Mouse (Mus musculus) macrophage (primary cell): Measurements from ENCODE around the gene Gm49721. TPM values are rescaled to one million over a fixed set of nuclear protein-coding genes. Genes with fewer than 3 reads are reported as not detected.
"Not testable (repeated sequence)": the region's sequence is repeated elsewhere in the genome, so short reads cannot be mapped to it uniquely, and the experiment has no call there.

Experiments
- H3K27ac ChIP-seq: fragments of 350-480 bp; formaldehyde crosslinking; 2 replicates; pipeline ENCODE4 v1.9.0; 2021
- H3K36me3 ChIP-seq: fragments of 350-480 bp; formaldehyde crosslinking; 2 replicates; pipeline ENCODE4 v1.9.0; 2021; ENCODE audit errors: inconsistent target
- H3K4me3 ChIP-seq: fragments of 350-480 bp; formaldehyde crosslinking; 2 replicates; pipeline ENCODE4 v1.9.0; 2021; ENCODE audit errors: inconsistent target
- H3K79me2 ChIP-seq: fragments of 350-480 bp; formaldehyde crosslinking; 2 replicates; pipeline ENCODE4 v1.9.0; 2021; ENCODE audit errors: inconsistent target
- WGBS: methylation state at CpG from one replicate; pipeline ENCODE4 v1.1.7; 2026; ENCODE audit warnings: inconsistent platforms; ENCODE audit not compliant: missing documents; 5-methylcytosine and 5-hydroxymethylcytosine counted together
- polyA plus RNA-seq: library from polyadenylated mRNA; stranded (reverse); fragments of 250-400 nt; gene quantifications from 3 replicates; pipeline ENCODE4 v1.2.4, GENCODE M21; 2018; ENCODE audit warnings: inconsistent platforms

The Gm49721 gene
- polyA plus RNA-seq, 1 experiment from 2014 or later: not detected

- not testable (repeated sequence) for H3K27ac ChIP-seq, H3K4me3 ChIP-seq, H3K36me3 ChIP-seq, H3K79me2 ChIP-seq
- WGBS: 0% methylated on average over 2 of the region's 6 CpGs
Observed at GRCm38 (mm10) chr17:6965364-6965763, 13.3 kb upstream of the Gm49721 start.

DNA sequence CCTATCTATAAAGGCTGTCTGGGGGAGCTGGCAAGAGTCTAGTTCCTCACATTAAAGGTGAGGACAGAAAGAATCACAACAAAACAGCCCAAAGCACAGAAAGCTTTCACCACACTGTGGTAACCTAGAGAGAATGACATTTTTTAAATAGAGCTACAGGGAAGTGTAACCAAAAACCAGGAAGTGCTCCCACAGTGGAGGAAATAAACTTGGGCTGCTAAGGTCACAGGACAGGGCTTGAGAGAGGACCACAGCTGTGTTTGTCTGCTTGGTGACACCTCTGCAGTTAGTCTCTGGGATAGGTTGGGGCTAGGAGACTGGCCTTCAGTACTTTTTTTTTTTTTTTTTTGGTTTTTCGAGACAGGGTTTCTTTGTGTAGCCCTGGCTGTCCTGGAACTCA lies 11.0 kb upstream of the Gm49721 start:
- H3K79me2 ChIP-seq, H3K4me3 ChIP-seq, H3K36me3 ChIP-seq, H3K27ac ChIP-seq: not testable (repeated sequence)
- WGBS: no CpG with 5 or more reads among the region's 1 CpGs

DNA sequence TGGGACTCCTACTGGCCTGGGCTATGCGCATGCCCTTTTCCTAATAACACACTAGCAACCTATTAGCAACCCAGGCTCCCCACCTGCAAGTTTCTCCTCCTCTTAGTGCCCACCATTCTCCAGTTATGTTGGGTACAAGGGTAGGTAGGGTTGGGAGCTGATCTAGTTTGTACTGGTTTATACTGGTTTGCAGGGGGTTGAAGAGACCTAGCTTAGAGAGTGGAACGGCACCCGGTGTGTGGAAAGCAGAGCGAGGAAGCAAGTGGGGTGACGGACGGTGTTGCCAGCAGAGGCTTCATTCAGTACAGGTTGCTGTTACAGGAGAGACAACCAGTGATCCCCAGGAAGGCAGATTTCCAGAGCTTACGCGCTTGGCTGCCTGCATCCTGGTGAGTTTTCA lies 8.4 kb upstream of the Gm49721 start, which contains the start of gene Rnaset2b:
Rnaset2b (plus strand) TSS at position 301 of the 400 bp plus-strand sequence.
- no CpG with 5 or more reads among the region's 8 CpGs for WGBS
- H3K4me3 ChIP-seq, H3K27ac ChIP-seq, H3K79me2 ChIP-seq, H3K36me3 ChIP-seq: not testable (repeated sequence)

- 100% methylated on average over 1 of the region's 8 CpGs for WGBS
- not testable (repeated sequence) for H3K27ac ChIP-seq, H3K36me3 ChIP-seq, H3K4me3 ChIP-seq, H3K79me2 ChIP-seq
Observed at GRCm38 (mm10) chr17:6971238-6971637, 7.5 kb upstream of the Gm49721 start.

DNA sequence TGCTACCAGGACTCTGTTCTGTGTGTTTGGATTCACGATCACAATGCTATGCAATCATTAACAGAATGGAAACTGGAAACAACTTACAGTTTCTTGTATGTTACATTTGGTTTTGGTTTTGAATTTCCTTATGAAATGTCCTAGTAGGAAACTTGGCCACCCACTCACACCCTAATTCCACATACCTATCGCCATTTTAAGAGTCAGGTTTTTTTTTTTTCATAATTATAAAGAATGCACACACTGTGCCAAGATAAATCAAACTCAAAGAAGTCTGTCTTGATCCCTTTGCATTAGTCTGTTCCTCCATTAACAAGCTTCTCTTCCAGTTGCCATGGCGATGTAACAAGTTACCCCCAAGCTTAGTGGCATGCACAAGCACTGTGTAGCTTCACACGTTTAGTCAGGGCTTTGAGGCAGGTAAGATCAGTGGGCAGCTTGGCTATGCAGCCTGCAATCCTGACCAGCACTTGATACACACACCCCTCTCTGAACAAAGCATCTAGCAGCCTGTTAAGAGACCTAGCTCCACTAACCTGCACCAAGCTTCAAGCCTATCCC lies 5.8 kb upstream of the Gm49721 start:
- not testable (repeated sequence) for H3K36me3 ChIP-seq, H3K27ac ChIP-seq, H3K4me3 ChIP-seq, H3K79me2 ChIP-seq
- 97% methylated on average over 3 of the region's 4 CpGs for WGBS

DNA sequence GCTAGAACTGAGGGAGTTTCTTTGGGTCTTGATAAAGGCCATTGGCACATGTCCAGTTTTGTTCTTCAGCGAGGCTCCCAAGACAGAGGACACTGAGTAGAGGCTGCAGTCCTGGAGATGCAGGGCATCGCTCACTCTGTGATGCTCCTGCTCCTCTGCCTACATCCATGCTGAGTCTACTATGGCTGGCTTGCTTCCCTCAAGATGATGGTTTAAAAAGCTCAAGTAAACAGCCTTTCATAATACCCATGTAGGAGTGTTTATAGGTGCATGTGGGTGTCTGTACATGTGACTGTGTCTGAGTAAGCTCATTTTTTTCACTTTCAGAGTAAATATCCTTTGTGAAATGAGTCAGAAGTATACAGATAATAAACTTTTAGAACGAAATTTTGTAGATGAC lies 3.7 kb upstream of the Gm49721 start:
- H3K4me3 ChIP-seq: not testable (repeated sequence)

GRCm38 (mm10) chr17:6979380-6979779 lies 676 bp downstream of the Gm49721 start:
- H3K36me3 ChIP-seq, H3K79me2 ChIP-seq: not testable (repeated sequence)
- WGBS: 4% methylated on average over 4 of the region's 5 CpGs
- Histone ChIP-seq H3K27ac (0 out of 2 replicates have a peak overlapping the region, but pooled peaks have one; percentile 28), H3K4me3 (peak overlapping the region; percentile 44)

More for the DNA sequence above, 3.7 kb upstream of the Gm49721 start:
- not testable (repeated sequence) for H3K79me2 ChIP-seq, H3K36me3 ChIP-seq, H3K27ac ChIP-seq
- WGBS: no CpG with 5 or more reads among the region's 3 CpGs

- WGBS: 92% methylated on average over 4 of the region's 8 CpGs
Observed at GRCm38 (mm10) chr17:6980144-6980543, 1.4 kb downstream of the Gm49721 start.

GRCm38 (mm10) chr17:6986118-6986517 lies 7.4 kb downstream of the Gm49721 start:
- not testable (repeated sequence) for H3K79me2 ChIP-seq, H3K27ac ChIP-seq, H3K36me3 ChIP-seq, H3K4me3 ChIP-seq
- WGBS: 7% methylated on average over 1 of the region's 1 CpGs

More at GRCm38 (mm10) chr17:6980144-6980543, 1.4 kb downstream of the Gm49721 start:
- H3K4me3 ChIP-seq, H3K36me3 ChIP-seq, H3K27ac ChIP-seq, H3K79me2 ChIP-seq: not testable (repeated sequence)

DNA sequence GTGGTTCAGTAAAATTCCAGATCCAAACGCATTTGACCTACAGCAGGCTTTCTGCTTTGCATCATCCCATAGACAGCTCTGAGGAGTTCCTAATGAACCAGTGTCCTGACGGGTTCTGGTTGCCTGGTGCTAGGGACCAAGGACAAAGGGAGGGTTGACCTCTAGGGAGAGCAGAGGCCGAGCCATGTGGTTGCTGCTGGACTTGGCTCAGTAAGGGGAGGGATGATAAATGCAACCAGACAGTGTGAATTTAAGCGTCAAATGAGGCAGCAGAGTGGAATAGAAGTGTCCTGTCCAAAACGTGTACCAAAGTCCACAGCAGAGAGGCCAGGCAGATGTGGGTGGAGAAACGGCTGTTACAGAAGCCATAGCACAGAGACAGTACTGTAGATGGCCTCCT lies 16.8 kb downstream of the Gm49721 start:
- not testable (repeated sequence) for H3K27ac ChIP-seq, H3K4me3 ChIP-seq, H3K36me3 ChIP-seq, H3K79me2 ChIP-seq
- no CpG with 5 or more reads among the region's 6 CpGs for WGBS

DNA sequence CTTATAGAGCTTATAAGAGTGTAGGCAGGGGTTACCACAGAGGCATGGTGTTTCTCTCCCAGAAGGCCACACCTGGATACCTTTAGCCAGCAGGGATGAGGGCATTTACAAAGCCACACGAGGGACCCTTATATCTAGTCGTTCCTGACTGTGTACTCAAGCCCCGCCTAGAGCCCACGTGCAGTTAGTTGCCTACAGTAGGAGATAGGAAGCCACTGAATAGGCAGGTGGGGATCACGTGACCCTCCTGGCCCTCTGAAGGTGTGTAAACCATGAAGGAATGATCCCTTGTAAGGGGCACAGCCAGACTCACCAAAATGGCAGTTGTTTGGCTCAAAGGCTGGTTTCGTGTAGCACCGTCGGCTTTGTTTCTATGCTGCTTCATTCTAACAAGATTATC lies 18.1 kb downstream of the Gm49721 start:
- H3K79me2 ChIP-seq, H3K36me3 ChIP-seq, H3K27ac ChIP-seq, H3K4me3 ChIP-seq: not testable (repeated sequence)
- WGBS: 93% methylated on average over 5 of the region's 8 CpGs

- H3K27ac ChIP-seq, H3K36me3 ChIP-seq, H3K79me2 ChIP-seq, H3K4me3 ChIP-seq: not testable (repeated sequence)
- no CpG with 5 or more reads among the region's 7 CpGs for WGBS
Observed at GRCm38 (mm10) chr17:6997778-6998490, 19.2 kb downstream of the Gm49721 start.

DNA sequence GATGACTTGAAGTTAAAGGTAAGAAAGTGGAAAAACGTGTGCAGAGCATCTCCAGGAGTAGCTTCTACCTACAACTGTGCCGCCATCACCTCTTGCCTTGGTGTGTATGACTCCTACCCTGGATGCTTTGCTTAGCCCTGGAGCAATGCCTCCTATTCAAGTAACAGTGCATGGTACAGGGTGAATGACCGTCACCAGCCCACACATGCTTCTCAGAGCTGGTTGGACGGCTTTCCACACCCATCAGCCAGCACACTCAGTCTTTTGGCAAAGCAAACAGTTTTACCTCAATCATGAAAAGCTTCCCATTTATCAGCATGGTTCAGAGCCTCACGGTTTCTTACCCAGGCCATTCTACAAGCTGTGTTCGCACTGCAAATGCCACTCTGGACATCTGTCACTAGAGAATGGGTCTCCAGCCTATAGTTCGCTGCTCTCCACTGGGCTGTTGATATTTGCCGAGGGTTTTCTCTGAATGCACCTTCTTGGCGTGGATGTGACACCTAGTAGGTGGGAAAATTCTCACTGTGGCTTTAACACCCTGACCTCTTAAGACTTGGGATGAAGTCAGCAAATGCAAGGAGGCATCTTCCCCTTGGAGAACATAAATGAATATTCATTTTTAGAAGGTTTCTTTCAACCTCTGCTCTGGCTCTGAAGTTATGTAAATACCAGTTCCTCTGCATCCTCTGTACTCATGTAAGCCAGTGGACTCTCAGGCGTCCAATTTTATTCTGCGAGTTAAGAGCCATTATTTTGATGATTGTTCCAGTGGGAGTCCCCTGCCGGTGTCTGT lies 23.3 kb downstream of the Gm49721 start:
- WGBS: 88% methylated on average over 2 of the region's 12 CpGs
- not testable (repeated sequence) for H3K27ac ChIP-seq, H3K4me3 ChIP-seq, H3K79me2 ChIP-seq, H3K36me3 ChIP-seq

- not testable (repeated sequence) for H3K36me3 ChIP-seq, H3K4me3 ChIP-seq, H3K27ac ChIP-seq, H3K79me2 ChIP-seq
- WGBS: no CpG with 5 or more reads among the region's 3 CpGs
Observed at GRCm38 (mm10) chr17:7003392-7003791, 24.7 kb downstream of the Gm49721 start.

- whole genome bisulfite sequencing: no CpG with 5 or more reads among the region's 4 CpGs
- not testable (repeated sequence) for H3K36me3 ChIP-seq, H3K4me3 ChIP-seq, H3K27ac ChIP-seq, H3K79me2 ChIP-seq
Observed at GRCm38 (mm10) chr17:7005646-7006045, 26.9 kb downstream of the Gm49721 start.
